Mouse (Mus musculus) heart, embryonic 16.5 days (tissue): Measurements from ENCODE around the gene Rarb. TPM values are rescaled to one million over a fixed set of nuclear protein-coding genes. Genes with fewer than 3 reads are reported as not detected.

Experiments
- ATAC-seq: fragments of 200-750 bp; cut with Nextera tagmentation; replicated peaks from 2 replicates; pipeline ENCODE4 v1.8.0; 2017; ENCODE audit warnings: moderate number of reproducible peaks; ENCODE audit not compliant: insufficient read depth, low FRiP score; ENCODE audit errors: extremely low read depth
- H3K27ac ChIP-seq: fragments of 300-500 bp; sonication (generic); 2 replicates; pipeline ENCODE4 v1.5.1; 2014; ENCODE audit warnings: mild to moderate bottlenecking, low read length, control low read depth, moderate library complexity
- H3K27me3 ChIP-seq: fragments of 300-500 bp; sonication (generic); 2 replicates; pipeline ENCODE4 v1.6.1; 2014; ENCODE audit warnings: low read length, mixed read lengths; ENCODE audit not compliant: control insufficient read depth, insufficient read depth
- H3K36me3 ChIP-seq: fragments of 300-500 bp; sonication (generic); 2 replicates; pipeline ENCODE4 v1.6.1; 2014; ENCODE audit not compliant: control insufficient read depth, insufficient read depth
- H3K4me1 ChIP-seq: fragments of 300-500 bp; sonication (generic); 2 replicates; pipeline ENCODE4 v1.6.1; 2014; ENCODE audit warnings: low read length, mixed read lengths; ENCODE audit not compliant: control insufficient read depth, insufficient read depth
- H3K4me2 ChIP-seq: fragments of 300-500 bp; sonication (generic); 2 replicates; pipeline ENCODE4 v1.6.1; 2014; ENCODE audit warnings: low read depth, mild to moderate bottlenecking, control low read depth, low read length
- H3K4me3 ChIP-seq: fragments of 300-500 bp; sonication (generic); 2 replicates; pipeline ENCODE4 v1.5.1; 2014; ENCODE audit warnings: mild to moderate bottlenecking, control low read depth, low read length
- H3K9ac ChIP-seq: fragments of 300-500 bp; sonication (generic); 2 replicates; pipeline ENCODE4 v1.6.1; 2014; ENCODE audit warnings: low read length, control low read depth
- H3K9me3 ChIP-seq: fragments of 300-500 bp; sonication (generic); replicated peaks from 2 replicates; pipeline ENCODE4 v1.6.1; 2016; ENCODE audit warnings: low read length; ENCODE audit not compliant: control insufficient read depth
- WGBS: fragments of 180-500 bp; shearing (Covaris S2); extraction: QIAGEN DNeasy Blood & Tissue Kit; methylation state at CpG from one replicate; pipeline ENCODE4 v1.1.7; 2014; 5-methylcytosine and 5-hydroxymethylcytosine counted together
- polyA plus RNA-seq: library from polyadenylated mRNA; unstranded; fragments of >200 nt; fragmentation: Nextera tagmentation; extraction: Ambion mirVana; gene quantifications from 2 replicates; pipeline ENCODE4 v1.2.1, GENCODE M21; 2015

Rarb gene
- polyA plus RNA-seq, 1 experiment from 2014 or later = 11.8 TPM

GRCm38 (mm10) chr14:16508760-16509159 lies 310.2 kb downstream of the Rarb start:
- Histone ChIP-seq H3K4me3 (no peak overlapping the region), H3K9me3 (no peaks in the 10 kb centered on the region), H3K9ac (no peak overlapping the region), H3K4me2 (no peak overlapping the region), H3K27me3 (no peaks in the 10 kb centered on the region), H3K4me1 (peaks cover 6% of the 10 kb centered on the region), H3K36me3 (peaks cover 10% of the 10 kb centered on the region), H3K27ac (no peak overlapping the region)
- 70% methylated on average over 7 of the region's 7 CpGs for WGBS
- ATAC-seq = no peak

- Histone ChIP-seq H3K27ac (peak overlapping the region; percentile 89), H3K36me3 (no peaks in the 10 kb centered on the region), H3K4me3 (no peak overlapping the region), H3K4me1 (peaks cover 29% of the 10 kb centered on the region), H3K9me3 (0 out of 2 replicates have a peak, but pooled peaks cover 3% of the 10 kb centered on the region), H3K4me2 (peak overlapping the region; percentile 35), H3K27me3 (no peaks in the 10 kb centered on the region), H3K9ac (no peak overlapping the region)
- ATAC-seq = peak; percentile 84
- 26% methylated on average over 2 of the region's 2 CpGs for WGBS
Measured at GRCm38 (mm10) chr14:16497226-16497661, 321.7 kb downstream of the Rarb start.

- Histone ChIP-seq H3K27me3 (no peaks in the 10 kb centered on the region), H3K27ac (peak overlapping the region; percentile 84), H3K4me2 (no peak overlapping the region; the same call in 1 of the 2 replicates), H3K36me3 (no peaks in the 10 kb centered on the region), H3K9me3 (no peaks in the 10 kb centered on the region), H3K4me3 (no peak overlapping the region), H3K9ac (no peak overlapping the region), H3K4me1 (peaks cover 46% of the 10 kb centered on the region)
- peak; percentile 91 for ATAC-seq
- WGBS = 42% methylated on average over 8 of the region's 8 CpGs
Measured at GRCm38 (mm10) chr14:16483656-16484380, 335.1 kb downstream of the Rarb start.

GRCm38 (mm10) chr14:16480621-16481020 lies 338.3 kb downstream of the Rarb start:
- H3K9me3 ChIP-seq = no peaks in the 10 kb centered on the region
- WGBS = 76% methylated on average over 6 of the region's 6 CpGs
- H3K27ac ChIP-seq = no peak overlapping the region
- no peak for ATAC-seq
- no peak overlapping the region for H3K4me3 ChIP-seq
- H3K4me2 ChIP-seq = no peak overlapping the region
- no peaks in the 10 kb centered on the region for H3K27me3 ChIP-seq
- H3K9ac ChIP-seq = no peak overlapping the region
- H3K4me1 ChIP-seq = peaks cover 38% of the 10 kb centered on the region
- no peaks in the 10 kb centered on the region for H3K36me3 ChIP-seq

- H3K4me1 ChIP-seq = peaks cover 30% of the 10 kb centered on the region
- no peaks in the 10 kb centered on the region for H3K36me3 ChIP-seq
- H3K9ac ChIP-seq = no peak overlapping the region
- WGBS = 65% methylated on average over 2 of the region's 2 CpGs
- H3K9me3 ChIP-seq = no peaks in the 10 kb centered on the region
- H3K27me3 ChIP-seq = no peaks in the 10 kb centered on the region
- no peak overlapping the region; the same call in 1 of the 2 replicates for H3K27ac ChIP-seq
- no peak overlapping the region for H3K4me3 ChIP-seq
- ATAC-seq = no peak
- no peak overlapping the region for H3K4me2 ChIP-seq
Measured at GRCm38 (mm10) chr14:16479521-16479920, 339.4 kb downstream of the Rarb start.

- Histone ChIP-seq H3K9me3 (no peaks in the 10 kb centered on the region), H3K27ac (no peak overlapping the region), H3K4me1 (peaks cover 22% of the 10 kb centered on the region), H3K36me3 (no peaks in the 10 kb centered on the region), H3K27me3 (no peaks in the 10 kb centered on the region), H3K4me3 (no peak overlapping the region), H3K4me2 (no peak overlapping the region), H3K9ac (no peak overlapping the region)
- WGBS = 83% methylated on average over 1 of the region's 1 CpGs
- ATAC-seq = no peak
Measured at GRCm38 (mm10) chr14:16478606-16479323, 340.2 kb downstream of the Rarb start.

GRCm38 (mm10) chr14:16448269-16448987 lies 370.5 kb downstream of the Rarb start:
- Histone ChIP-seq H3K9me3 (no peaks in the 10 kb centered on the region), H3K4me2 (no peak overlapping the region), H3K36me3 (peaks cover 2% of the 10 kb centered on the region; the same call in 1 of the 2 replicates), H3K4me3 (no peak overlapping the region), H3K9ac (no peak overlapping the region), H3K27me3 (no peaks in the 10 kb centered on the region), H3K27ac (no peak overlapping the region; the same call in 1 of the 2 replicates), H3K4me1 (peaks cover 8% of the 10 kb centered on the region)
- ATAC-seq = peak; percentile 67
- WGBS = 52% methylated on average over 4 of the region's 4 CpGs

GRCm38 (mm10) chr14:16447587-16447986 lies 371.4 kb downstream of the Rarb start:
- no peak overlapping the region for H3K4me2 ChIP-seq
- WGBS = 36% methylated on average over 3 of the region's 3 CpGs
- H3K4me3 ChIP-seq = no peak overlapping the region
- H3K36me3 ChIP-seq = peaks cover 5% of the 10 kb centered on the region
- ATAC-seq = peak; percentile 55; the same call in 1 of the 2 replicates
- H3K27ac ChIP-seq = no peak overlapping the region
- H3K9me3 ChIP-seq = no peaks in the 10 kb centered on the region
- H3K4me1 ChIP-seq = peaks cover 8% of the 10 kb centered on the region
- H3K27me3 ChIP-seq = no peaks in the 10 kb centered on the region
- H3K9ac ChIP-seq = no peak overlapping the region
